Mouse (Mus musculus): ENCODE measurements around the gene Fam104a. TPM values are rescaled to one million over a fixed set of nuclear protein-coding genes. Genes with fewer than 3 reads are reported as not detected.

The Fam104a gene
- total and polyA plus RNA-seq, 3 experiments = 33.6 to 38.1 TPM; not detected in 1

GRCm38 (mm10) chr11:113697571-113697970, 13.6 kb upstream of the Fam104a start:
- peaks cover 0 to 2% of the 10 kb centered on the region in 2 experiments; a peak in 2 of 4 replicates for H3K36me3 ChIP-seq (ENCODE audit: control insufficient read depth in 1 of 2, insufficient read depth in 2 of 2, low read length in 2 of 2)
- no peak overlapping the region for H3K27ac ChIP-seq (ENCODE audit: control insufficient read depth, low read depth, low read length)
- H3K4me1 ChIP-seq (ENCODE audit: control insufficient read depth in 1 of 2, insufficient read depth in 2 of 2, low read length in 2 of 2) = no peaks in the 10 kb centered on the region
- H3K4me3 ChIP-seq (ENCODE audit: control insufficient read depth in 1 of 2, insufficient read depth in 1 of 2, low read depth in 2 of 2, low read length in 2 of 2) = no peak overlapping the region
- no peaks in the 10 kb centered on the region for H3K9me3 ChIP-seq (replicated peaks; ENCODE audit: insufficient read depth, low read length)
- TF ChIP-seq CTCF (IDR thresholded peaks at IDR 0.05 in 2 of 3, conservative IDR thresholded peaks at IDR 0.05 in 1 of 3; ENCODE audit: control insufficient read depth in 1 of 3, insufficient read depth in 1 of 3, low read depth in 2 of 3, low read length in 3 of 3, poor library complexity in 1 of 3, severe bottlenecking in 1 of 3) = no peak
- no peak for TF ChIP-seq USF1 (IDR thresholded peaks at IDR 0.05; ENCODE audit: low read depth, low read length)
- TF ChIP-seq POLR2AphosphoS2 (IDR thresholded peaks at IDR 0.05; ENCODE audit: low read length) = no peak
- no peak for TF ChIP-seq ZKSCAN1 (IDR thresholded peaks at IDR 0.05; ENCODE audit: low read depth, low read length)
- no peak for TF ChIP-seq NELFE (IDR thresholded peaks at IDR 0.05; ENCODE audit: low read depth, low read length)
- TF ChIP-seq ZMIZ1 (IDR thresholded peaks at IDR 0.05; ENCODE audit: low read depth, low read length) = no peak
- no peak for TF ChIP-seq CHD2 (IDR thresholded peaks at IDR 0.05; ENCODE audit: low read length)
- TF ChIP-seq MYC (IDR thresholded peaks at IDR 0.05; ENCODE audit: low read depth, low read length) = no peak
- no peak for TF ChIP-seq SMC3 (IDR thresholded peaks at IDR 0.05; ENCODE audit: low read depth, low read length)
- TF ChIP-seq TCF12 (IDR thresholded peaks at IDR 0.05; ENCODE audit: low read depth, low read length) = no peak
- TF ChIP-seq JUND (IDR thresholded peaks at IDR 0.05; ENCODE audit: low read depth, low read length) = no peak
- TF ChIP-seq MEF2A (IDR thresholded peaks at IDR 0.05; ENCODE audit: extremely low read depth, insufficient replicate concordance, low read depth, low read length, poor library complexity, severe bottlenecking) = no peak
- TF ChIP-seq BHLHE40 (IDR thresholded peaks at IDR 0.05; ENCODE audit: borderline replicate concordance, low read depth, low read length) = no peak
- TF ChIP-seq ZNF384 (IDR thresholded peaks at IDR 0.05; ENCODE audit: low read depth, low read length) = no peak
- TF ChIP-seq MYB (IDR thresholded peaks at IDR 0.05; ENCODE audit: low read depth, low read length) = no peak
- H3K9ac ChIP-seq (ENCODE audit: control insufficient read depth, low read depth, low read length, poor library complexity, severe bottlenecking) = no peak overlapping the region
- H3K27me3 ChIP-seq (ENCODE audit: control insufficient read depth in 1 of 2, insufficient read depth in 2 of 2, low read length in 2 of 2) = no peaks in the 10 kb centered on the region
- DNase-seq (ENCODE audit: low read depth, low spot score) = no peak
- no peaks in the 10 kb centered on the region for H3K79me2 ChIP-seq (ENCODE audit: control insufficient read depth, insufficient read depth, low read length, poor library complexity)

- Histone ChIP-seq H3K27me3 (ENCODE audit: control insufficient read depth in 1 of 2, insufficient read depth in 2 of 2, low read length in 2 of 2) (no peaks in the 10 kb centered on the region), H3K4me3 (ENCODE audit: control insufficient read depth in 1 of 2, insufficient read depth in 1 of 2, low read depth in 2 of 2, low read length in 2 of 2) (no peak overlapping the region), H3K79me2 (ENCODE audit: control insufficient read depth, insufficient read depth, low read length, poor library complexity) (peaks cover 26% of the 10 kb centered on the region), H3K27ac (ENCODE audit: control insufficient read depth, low read depth, low read length) (no peak overlapping the region), H3K36me3 (ENCODE audit: control insufficient read depth in 1 of 2, insufficient read depth in 2 of 2, low read length in 2 of 2) (peaks cover 2 to 3% of the 10 kb centered on the region in 2 experiments), H3K9me3 (replicated peaks; ENCODE audit: insufficient read depth, low read length) (no peaks in the 10 kb centered on the region), H3K9ac (ENCODE audit: control insufficient read depth, low read depth, low read length, poor library complexity, severe bottlenecking) (no peak overlapping the region), H3K4me1 (ENCODE audit: control insufficient read depth in 1 of 2, insufficient read depth in 2 of 2, low read length in 2 of 2) (no peaks in the 10 kb centered on the region; a peak in 1 of 4 replicates)
- no peak for TF ChIP-seq SIN3A (IDR thresholded peaks at IDR 0.05; ENCODE audit: low read length)
- no peak for DNase-seq (ENCODE audit: low read depth, low spot score)
Observed at GRCm38 (mm10) chr11:113691851-113692250, 7.9 kb upstream of the Fam104a start.

GRCm38 (mm10) chr11:113691318-113691717, 7.4 kb upstream of the Fam104a start:
- Histone ChIP-seq H3K79me2 (ENCODE audit: control insufficient read depth, insufficient read depth, low read length, poor library complexity) (peaks cover 31% of the 10 kb centered on the region), H3K9me3 (replicated peaks; ENCODE audit: insufficient read depth, low read length) (no peaks in the 10 kb centered on the region), H3K27me3 (ENCODE audit: control insufficient read depth in 1 of 2, insufficient read depth in 2 of 2, low read length in 2 of 2) (no peaks in the 10 kb centered on the region), H3K4me1 (ENCODE audit: control insufficient read depth in 1 of 2, insufficient read depth in 2 of 2, low read length in 2 of 2) (no peaks in the 10 kb centered on the region; a peak in 1 of 4 replicates), H3K9ac (ENCODE audit: control insufficient read depth, low read depth, low read length, poor library complexity, severe bottlenecking) (no peak overlapping the region), H3K27ac (ENCODE audit: control insufficient read depth, low read depth, low read length) (no peak overlapping the region), H3K4me3 (ENCODE audit: control insufficient read depth in 1 of 2, insufficient read depth in 1 of 2, low read depth in 2 of 2, low read length in 2 of 2) (no peak overlapping the region), H3K36me3 (ENCODE audit: control insufficient read depth in 1 of 2, insufficient read depth in 2 of 2, low read length in 2 of 2) (peaks cover 2 to 7% of the 10 kb centered on the region in 2 experiments)
- TF ChIP-seq TBP (IDR thresholded peaks at IDR 0.05; ENCODE audit: low read depth, low read length) (no peak), MYB (IDR thresholded peaks at IDR 0.05; ENCODE audit: low read depth, low read length) (no peak), MAX (IDR thresholded peaks at IDR 0.05; ENCODE audit: low read length) (no peak), MXI1 (IDR thresholded peaks at IDR 0.05; ENCODE audit: low read depth, low read length) (no peak), USF2 (IDR thresholded peaks at IDR 0.05; ENCODE audit: borderline replicate concordance in 1 of 2, insufficient read depth in 1 of 2, low read depth in 1 of 2, low read length in 2 of 2) (no peak), NELFE (IDR thresholded peaks at IDR 0.05; ENCODE audit: low read depth, low read length) (no peak)
- DNase-seq (ENCODE audit: low read depth, low spot score) = no peak

Data from MEL (cell line).